Mouse (Mus musculus): ENCODE measurements around the gene Lmbr1l. TPM values are rescaled to one million over a fixed set of nuclear protein-coding genes. Genes with fewer than 3 reads are reported as not detected.

The Lmbr1l gene
- polyA plus RNA-seq (2017; shearing (Covaris generic)): 65.8 TPM

GRCm38 (mm10) chr15:98917538-98918498 lies at the start of gene Lmbr1l:
Lmbr1l (minus strand) TSS chr15:98918231.

GRCm38 (mm10) chr15:98953401-98954356 lies 35.6 kb upstream of the Lmbr1l start, which contains the start of the genes Gm49450 and Tuba1a:
Gm49450 (minus strand) TSS chr15:98953551.
Tuba1a (minus strand) TSS chr15:98953703.

GRCm38 (mm10) chr15:98934217-98934839 lies 16.3 kb upstream of the Lmbr1l start, which contains the start of gene Tuba1b:
Tuba1b (minus strand) TSS chr15:98934565.

GRCm38 (mm10) chr15:98897928-98898800 lies 19.9 kb downstream of the Lmbr1l start, which contains the start of gene Dhh:
Dhh (minus strand) TSS chr15:98898540.

DNA sequence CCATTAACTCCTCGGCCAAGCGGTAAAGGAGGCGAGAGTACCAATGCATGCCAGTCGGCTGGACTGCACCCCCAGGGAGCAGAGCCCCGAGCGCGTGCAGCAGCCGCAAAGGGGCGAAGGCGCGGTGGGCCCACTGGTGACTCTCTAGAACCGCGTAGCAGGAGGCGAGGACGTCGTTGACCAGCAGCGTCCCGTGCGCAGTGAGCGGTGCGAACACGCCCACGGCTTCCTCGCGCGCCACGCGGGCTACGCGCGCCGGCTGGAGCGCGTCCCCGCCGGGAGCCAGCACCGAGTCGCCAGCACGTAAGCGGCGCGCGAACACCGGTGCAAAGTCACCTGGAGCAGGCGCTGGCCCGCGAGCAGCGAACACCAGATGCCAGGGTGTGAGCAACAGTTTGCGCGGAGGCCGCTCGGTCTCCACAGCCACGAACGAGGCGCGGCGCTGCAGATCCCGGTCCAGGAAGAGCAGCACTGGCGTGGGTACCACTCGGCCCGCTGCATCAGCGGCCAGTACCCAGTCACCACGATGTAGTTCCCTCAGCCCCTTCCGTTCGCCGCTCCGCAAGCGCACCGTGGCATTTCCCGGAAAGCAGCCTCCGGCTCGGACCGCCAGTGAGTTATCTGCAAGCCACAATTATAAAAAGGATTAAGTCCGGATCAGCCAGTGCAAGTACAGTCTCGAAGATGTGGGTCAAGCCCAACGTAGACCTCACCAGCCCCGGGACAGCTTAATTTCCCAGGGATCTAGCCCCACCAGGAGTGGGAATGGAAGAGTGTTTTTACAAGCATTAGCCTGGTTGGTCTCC lies 23.9 kb downstream of the Lmbr1l start, which contains the start of gene Rhebl1:
TSS of gene Rhebl1 (minus strand) at position 601 of the 806 bp plus-strand sequence.

DNA sequence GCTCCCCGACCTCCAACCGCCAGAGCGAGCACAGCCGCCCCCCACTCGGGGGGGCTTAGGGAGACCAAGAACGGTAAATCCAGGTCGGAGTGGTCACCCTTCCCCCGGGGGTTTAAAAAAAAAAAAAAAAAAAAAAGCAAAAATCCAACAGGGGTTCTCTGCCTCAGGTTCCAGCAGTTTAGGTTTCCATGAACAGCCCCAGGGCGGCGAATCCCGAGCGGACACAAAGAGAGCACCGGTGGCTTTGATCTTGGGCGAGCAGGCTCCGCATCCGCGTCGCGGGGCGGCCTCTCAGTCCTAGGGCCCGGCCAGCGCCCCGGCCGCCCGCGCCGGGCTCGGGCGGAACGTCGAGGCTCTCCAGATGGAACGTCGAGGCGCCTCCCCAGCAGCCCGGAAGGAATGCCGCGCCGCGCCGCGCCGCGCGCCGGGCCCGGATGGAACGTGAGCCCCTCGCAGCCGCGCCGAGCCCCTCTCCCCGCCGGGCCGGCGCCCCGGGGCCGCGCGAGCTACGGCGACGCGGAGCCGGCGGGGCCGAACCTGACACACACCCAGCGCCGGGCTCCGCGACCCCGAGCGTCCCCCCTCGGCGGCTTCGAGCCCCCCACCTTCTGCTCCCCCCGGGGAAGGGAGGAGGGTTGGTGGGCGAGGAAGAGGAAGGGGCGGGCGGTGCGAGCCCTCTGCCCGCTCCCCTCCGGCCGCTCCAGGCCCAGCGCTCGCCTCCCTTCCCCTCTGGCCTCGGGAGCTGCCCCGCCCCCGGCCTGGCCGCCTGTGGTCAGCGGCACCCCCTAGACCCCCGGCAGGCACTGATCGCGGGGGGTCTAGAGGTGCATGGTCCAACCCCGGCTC lies 46.7 kb downstream of the Lmbr1l start, which contains the start of gene Kmt2d:
TSS of gene Kmt2d (minus strand) at position 135 of the 846 bp plus-strand sequence.

Other genes starting within 250 kb of the Lmbr1l start
- gene Rnd1, start 240.8 kb downstream of the Lmbr1l start, polyA plus RNA-seq (2017; shearing (Covaris generic)): 1.3 TPM
- not detected for gene Ccdc65, start 210.0 kb downstream of the Lmbr1l start, polyA plus RNA-seq (2017; shearing (Covaris generic))
- 1.0 TPM for gene Fkbp11, start 190.0 kb downstream of the Lmbr1l start, polyA plus RNA-seq (2017; shearing (Covaris generic))
- gene Arf3, start 155.0 kb downstream of the Lmbr1l start, polyA plus RNA-seq (2017; shearing (Covaris generic)): 71.9 TPM
- gene Wnt10b, start 140.1 kb downstream of the Lmbr1l start, polyA plus RNA-seq (2017; shearing (Covaris generic)): not detected
- gene Wnt1, start 128.4 kb downstream of the Lmbr1l start, polyA plus RNA-seq (2017; shearing (Covaris generic)): not detected
- gene Ddn, start 108.7 kb downstream of the Lmbr1l start, polyA plus RNA-seq (2017; shearing (Covaris generic)): not detected
- 137 TPM for gene Prkag1, start 86.7 kb downstream of the Lmbr1l start, polyA plus RNA-seq (2017; shearing (Covaris generic))
- gene Kmt2d, start 47.0 kb downstream of the Lmbr1l start, polyA plus RNA-seq (2017; shearing (Covaris generic)): 24.0 TPM
- 17.4 TPM for gene Rhebl1, start 23.7 kb downstream of the Lmbr1l start, polyA plus RNA-seq (2017; shearing (Covaris generic))
- gene Dhh, start 19.7 kb downstream of the Lmbr1l start, polyA plus RNA-seq (2017; shearing (Covaris generic)): not detected
- 524 TPM for gene Tuba1b, start 16.3 kb upstream of the Lmbr1l start, polyA plus RNA-seq (2017; shearing (Covaris generic))
- not detected for gene Gm49450, start 35.3 kb upstream of the Lmbr1l start, polyA plus RNA-seq (2017; shearing (Covaris generic))
- gene Tuba1a, start 35.5 kb upstream of the Lmbr1l start, polyA plus RNA-seq (2017; shearing (Covaris generic)): 198 TPM
- gene Tuba1c, start 111.7 kb upstream of the Lmbr1l start, polyA plus RNA-seq (2017; shearing (Covaris generic)): 69.2 TPM
- gene Prph, start 136.9 kb upstream of the Lmbr1l start, polyA plus RNA-seq (2017; shearing (Covaris generic)): not detected
- 1.5 TPM for gene Troap, start 156.3 kb upstream of the Lmbr1l start, polyA plus RNA-seq (2017; shearing (Covaris generic))
- not detected for gene C1ql4, start 169.6 kb upstream of the Lmbr1l start, polyA plus RNA-seq (2017; shearing (Covaris generic))
- not detected for gene Dnajc22, start 174.9 kb upstream of the Lmbr1l start, polyA plus RNA-seq (2017; shearing (Covaris generic))
- not detected for gene Spats2, start 207.7 kb upstream of the Lmbr1l start, polyA plus RNA-seq (2017; shearing (Covaris generic))